Mouse (Mus musculus): Measurements from ENCODE around the gene Rassf9.

The Rassf9 gene

DNA sequence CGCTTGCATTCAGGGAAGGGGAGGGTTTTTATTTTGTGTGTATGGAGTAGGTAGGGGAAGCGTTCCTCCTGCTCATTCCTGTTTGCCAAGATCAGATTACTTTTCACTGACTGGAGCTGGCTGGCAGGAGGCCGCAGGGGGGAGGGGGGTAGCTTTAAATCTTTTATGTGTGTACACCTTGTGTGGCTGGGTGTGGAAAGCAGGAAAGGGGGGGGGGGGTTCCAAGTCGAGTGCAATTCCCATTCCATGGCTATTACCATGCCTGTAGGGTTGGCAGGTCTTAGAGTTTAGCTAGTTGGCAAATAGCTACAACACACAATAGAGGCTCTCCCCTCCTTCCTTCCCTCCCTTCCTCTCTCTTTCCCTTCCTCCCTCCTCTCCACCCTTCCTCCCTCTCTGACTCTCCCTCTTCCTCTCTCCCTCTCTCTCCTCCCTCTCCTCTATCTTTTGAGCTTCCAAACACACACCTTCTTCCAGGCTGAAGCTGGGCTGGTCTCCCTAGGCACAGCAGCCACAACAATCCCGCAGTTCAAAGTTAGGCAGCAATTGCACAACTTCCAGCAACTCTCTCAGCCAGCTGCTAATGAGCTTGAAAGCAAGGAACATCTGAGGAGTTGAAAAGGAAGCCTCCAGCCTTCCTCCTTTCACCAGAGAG, at the start of gene Rassf9:
Gene Rassf9 (plus strand): TSS at position 416 of the 655 bp plus-strand sequence.
- peak; percentile 58 for DNase-seq (ENCODE audit: low spot score)

DNA sequence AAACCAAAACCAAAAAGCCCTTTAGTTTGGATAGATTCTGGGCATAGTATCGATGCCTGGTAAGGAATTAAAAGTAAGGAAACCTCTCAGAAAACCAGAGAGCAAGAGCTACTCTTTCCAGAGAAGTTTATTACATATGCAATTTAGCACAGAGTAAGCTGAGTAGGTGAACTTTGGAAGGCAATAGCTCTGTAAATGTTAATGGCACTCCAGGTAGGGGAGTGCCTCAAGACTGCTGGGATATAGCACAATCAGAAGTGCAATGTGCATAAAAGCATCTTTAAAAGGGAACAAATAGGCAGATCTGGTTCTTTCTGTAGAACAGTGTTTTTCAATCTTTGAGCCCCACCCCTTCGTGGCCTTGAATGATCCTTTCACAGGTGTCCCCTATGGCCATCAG, 42.6 kb upstream of the Rassf9 start:
- DNase-seq (ENCODE audit: low spot score): no peak

DNA sequence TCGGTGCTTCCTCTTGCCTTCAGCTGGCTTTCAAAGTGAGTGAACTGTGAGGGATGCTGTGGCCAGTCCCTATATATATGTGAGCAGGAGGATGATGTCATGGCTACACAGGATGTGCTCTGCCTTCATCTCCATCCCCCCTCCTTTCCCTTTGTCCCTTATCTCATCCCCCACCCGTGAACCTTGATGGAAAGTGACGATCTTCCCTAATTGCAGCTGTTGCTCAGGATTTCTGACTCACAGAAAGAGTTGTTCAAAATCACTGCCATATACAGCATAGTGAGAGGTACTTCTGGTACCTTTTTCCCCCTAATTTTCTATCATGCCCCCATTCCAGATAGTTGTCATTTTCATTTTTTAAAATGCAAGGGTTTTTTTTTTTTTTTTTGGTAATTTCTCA, 21.6 kb upstream of the Rassf9 start, which contains the start of gene Nts:
Gene Nts (minus strand): TSS at position 101 of the 400 bp plus-strand sequence.
- no peak for DNase-seq (ENCODE audit: low spot score)

DNA sequence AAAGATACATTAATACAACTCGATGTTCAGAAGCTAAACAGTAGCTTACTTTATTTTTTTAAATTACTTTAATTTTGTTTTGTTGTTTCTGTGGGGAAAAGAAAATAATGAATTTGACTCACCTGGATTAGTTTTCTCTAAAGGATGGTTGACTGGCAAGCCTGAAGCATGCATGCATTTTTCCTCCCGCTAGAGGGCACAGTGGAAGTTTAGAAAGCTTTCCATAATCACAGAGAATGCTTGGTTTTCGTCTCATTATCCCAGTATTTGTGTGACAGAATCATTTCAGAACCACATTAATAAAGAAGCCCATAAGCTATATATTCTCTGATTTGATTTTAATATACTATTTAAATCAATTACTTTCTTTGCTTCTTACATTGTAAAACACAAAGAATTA, 20.2 kb upstream of the Rassf9 start:
- DNase-seq (ENCODE audit: low spot score): no peak

DNA sequence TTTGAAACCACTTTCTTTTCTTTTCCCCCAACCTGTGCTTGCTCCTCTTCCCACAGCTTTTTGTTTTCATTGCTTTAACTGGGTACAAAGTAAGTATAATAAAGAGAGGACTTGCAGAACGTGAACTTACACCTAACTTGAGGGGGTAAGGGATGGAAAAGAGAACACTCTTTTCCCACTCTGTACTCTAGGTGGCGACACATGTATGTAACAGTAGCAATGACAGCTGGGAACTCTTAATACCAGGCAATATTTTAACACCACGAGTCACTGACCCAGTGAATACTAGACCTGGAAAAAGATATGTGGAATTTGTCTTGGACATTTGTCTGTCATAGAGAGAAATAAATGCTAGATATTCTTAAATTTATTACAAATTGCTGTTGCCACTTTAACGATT, 13.3 kb upstream of the Rassf9 start:
- DNase-seq (ENCODE audit: low spot score): no peak

DNA sequence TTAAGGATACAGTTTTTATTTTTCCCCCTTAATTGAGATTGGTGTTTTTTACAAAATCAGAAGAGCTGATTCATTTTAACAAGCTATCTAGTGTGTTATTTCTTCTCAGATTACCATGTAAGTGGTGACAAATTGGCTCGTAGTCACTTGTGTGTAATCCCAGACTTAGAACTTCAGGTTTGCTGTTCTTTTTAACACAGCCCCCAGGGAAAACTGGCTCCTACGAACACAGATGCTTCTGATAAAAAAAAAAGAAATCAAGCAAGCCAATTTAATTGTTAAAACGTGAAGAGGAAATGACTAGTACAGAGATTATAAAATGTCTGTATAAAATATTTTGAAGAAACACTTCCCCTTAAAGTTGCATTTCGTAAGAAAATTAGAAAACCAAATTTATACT, 4.6 kb upstream of the Rassf9 start:
- no peak for DNase-seq (ENCODE audit: low spot score)

DNA sequence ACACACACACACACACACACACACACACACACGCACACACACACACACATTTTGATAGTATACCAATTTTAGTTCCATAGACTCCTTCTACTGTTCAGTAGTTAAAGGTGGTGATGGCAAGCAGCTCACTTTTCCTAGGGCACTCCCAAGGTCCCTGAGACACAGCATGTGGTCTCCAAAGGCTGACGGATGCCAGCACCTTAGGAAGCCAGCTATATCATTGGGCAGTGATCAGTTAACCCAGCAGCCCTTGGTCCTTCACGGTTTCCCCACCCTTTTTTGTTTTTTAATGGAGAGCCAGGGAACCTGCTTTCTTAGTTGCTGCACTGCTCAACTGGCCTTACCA, 588 bp upstream of the Rassf9 start:
- DNase-seq (ENCODE audit: low spot score): no peak

DNA sequence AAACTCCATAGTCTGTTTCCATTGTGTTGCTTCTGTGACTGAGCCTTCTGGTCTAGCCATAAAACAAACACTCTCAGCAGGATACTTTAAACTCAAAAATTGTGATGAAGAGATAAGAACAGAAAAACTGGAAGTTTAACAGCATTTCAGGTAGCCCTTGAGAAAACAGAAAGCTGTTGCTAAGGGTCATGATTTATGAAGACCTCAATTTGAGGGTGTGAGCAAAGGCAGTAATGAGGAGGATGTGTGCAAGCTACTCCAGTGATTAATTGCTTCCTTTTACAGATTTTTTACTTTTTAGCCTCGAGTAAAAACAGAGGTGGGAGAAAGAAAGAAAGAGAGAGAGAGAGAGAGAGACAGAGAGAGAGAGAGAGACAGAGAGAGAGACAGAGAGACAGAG, 2.1 kb downstream of the Rassf9 start:
- DNase-seq (ENCODE audit: low spot score): no peak

DNA sequence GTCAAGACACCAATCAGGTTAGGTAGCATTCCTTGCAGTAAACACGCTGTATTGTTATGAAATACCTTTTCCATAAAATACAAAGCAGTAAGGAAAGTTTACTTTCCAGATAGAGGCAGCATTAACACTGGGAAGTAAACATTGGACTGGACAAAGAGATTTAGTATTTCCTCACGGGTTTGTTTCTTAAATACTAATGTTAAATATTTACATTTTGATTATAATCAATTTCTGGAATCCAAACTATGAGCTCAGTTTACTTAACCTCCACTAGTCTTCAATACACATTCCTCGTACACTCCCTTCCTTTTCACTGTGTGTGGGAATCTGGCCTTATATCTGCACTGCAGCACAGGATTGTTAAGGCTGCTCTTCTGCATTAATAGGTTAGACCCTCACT, 15.9 kb downstream of the Rassf9 start:
- DNase-seq (ENCODE audit: low spot score): no peak

DNA sequence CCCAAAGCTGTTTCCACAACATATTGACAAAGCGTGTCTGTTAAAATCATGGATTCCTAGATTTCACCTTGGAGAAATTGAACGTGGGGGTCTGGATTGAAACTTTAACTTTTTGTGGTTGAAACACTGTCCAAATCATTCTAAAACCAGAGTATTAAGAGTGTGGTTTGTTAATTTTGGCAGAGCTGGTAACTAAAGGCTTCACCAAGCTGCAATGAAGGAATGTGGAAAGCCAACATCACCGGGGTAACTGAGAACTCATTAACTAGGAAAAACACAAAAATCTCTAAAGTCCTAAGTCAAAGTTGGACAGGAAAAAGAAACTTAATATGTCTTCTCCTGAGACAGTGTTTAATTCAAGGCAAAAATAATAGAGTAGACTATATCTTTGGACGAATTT, 41.9 kb downstream of the Rassf9 start:
- no peak for DNase-seq (ENCODE audit: low spot score)

DNA sequence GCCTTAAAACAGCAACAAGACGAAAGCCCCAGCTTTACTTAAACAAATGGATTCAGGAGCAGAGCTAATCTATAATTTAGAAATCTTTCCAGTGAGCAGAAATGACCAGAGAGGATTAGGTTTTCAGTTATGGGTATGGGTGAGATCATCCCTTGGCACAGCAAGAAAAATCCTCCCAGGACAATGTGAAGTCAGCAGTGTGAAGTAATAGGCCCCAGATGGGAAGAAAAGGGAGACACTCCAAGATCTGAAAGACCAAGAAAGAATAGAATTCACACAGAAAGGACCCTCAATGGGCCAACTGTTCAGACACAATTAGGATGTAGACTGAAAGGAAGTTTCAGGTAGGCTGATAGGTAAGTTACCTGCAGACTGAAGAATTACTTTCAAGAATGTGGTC, 50.5 kb downstream of the Rassf9 start:
- no peak for DNase-seq (ENCODE audit: low spot score)

DNA sequence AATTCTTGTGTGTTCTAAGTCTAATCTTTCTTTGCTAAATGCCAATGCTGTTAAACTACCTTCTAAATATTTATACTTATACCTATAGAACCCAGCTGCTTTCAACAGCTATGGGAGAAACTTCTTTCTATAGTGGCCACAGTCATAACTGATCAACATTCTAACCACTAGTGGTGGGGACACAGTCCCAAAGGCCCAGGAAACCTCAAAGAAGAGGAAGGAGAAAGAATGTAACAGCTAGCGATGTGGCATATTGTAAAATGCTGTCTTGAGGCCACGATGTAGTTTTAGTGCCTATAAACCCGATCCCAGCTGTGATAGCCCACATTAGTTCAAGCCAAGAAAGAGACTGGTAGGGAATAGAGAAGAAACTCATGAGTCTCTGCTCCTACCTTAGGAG, 65.9 kb downstream of the Rassf9 start:
- no peak for DNase-seq (ENCODE audit: low spot score)

DNA sequence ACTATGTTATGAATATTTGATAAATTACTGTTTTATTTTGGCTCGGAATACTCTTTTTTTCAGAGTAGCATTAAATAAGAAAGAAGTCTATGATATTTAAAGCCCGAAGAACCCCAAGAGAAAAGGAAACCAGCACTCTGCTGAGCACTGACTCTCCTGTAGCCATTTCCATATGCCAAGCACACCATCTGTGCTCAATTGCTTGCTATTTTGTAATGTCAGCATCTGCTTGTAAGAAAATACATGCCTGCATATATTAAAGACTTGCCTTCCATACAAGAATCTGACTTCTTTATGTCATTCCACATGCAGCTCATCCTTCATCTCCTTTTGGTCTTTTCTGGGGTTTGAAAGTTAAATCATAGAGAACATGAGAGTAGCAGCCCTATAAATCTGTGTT, 82.3 kb downstream of the Rassf9 start:
- no peak for DNase-seq (ENCODE audit: low spot score)

Data from yolk sac, embryonic 10.5 days (tissue).